Mouse (Mus musculus) hindbrain, postnatal 0 days (tissue): Measurements from ENCODE around the gene Ccng1. TPM values are rescaled to one million over a fixed set of nuclear protein-coding genes. Genes with fewer than 3 reads are reported as not detected.
"Not testable (repeated sequence)": the region's sequence is repeated elsewhere in the genome, so short reads cannot be mapped to it uniquely, and the experiment has no call there.

ENCODE experiments used
- ATAC-seq: fragments of 200-750 bp; cut with Nextera tagmentation; 2 replicates; pipeline ENCODE4 v1.8.0; 2017; ENCODE audit warnings: mild to moderate bottlenecking, moderate TSS enrichment, moderate library complexity
- DNase-seq: peaks from one replicate; pipeline ENCODE4 v3.0.0-alpha.2; 2015; ENCODE audit warnings: low spot score
- H3K27ac ChIP-seq: fragments of 300-500 bp; sonication (generic); 2 replicates; pipeline ENCODE4 v1.5.1; 2014; ENCODE audit warnings: mild to moderate bottlenecking
- H3K27me3 ChIP-seq: fragments of 300-500 bp; sonication (generic); 2 replicates; pipeline ENCODE4 v1.6.1; 2014; ENCODE audit warnings: low read length, mixed read lengths; ENCODE audit not compliant: insufficient read depth
- H3K36me3 ChIP-seq: fragments of 300-500 bp; sonication (generic); 2 replicates; pipeline ENCODE4 v1.6.1; 2014; ENCODE audit warnings: low read length, mixed read lengths; ENCODE audit not compliant: insufficient read depth
- H3K4me1 ChIP-seq: fragments of 300-500 bp; sonication (generic); 2 replicates; pipeline ENCODE4 v1.6.1; 2014; ENCODE audit warnings: antibody characterized with exemption, low read length, mixed read lengths; ENCODE audit not compliant: insufficient read depth
- H3K4me2 ChIP-seq: fragments of 300-500 bp; sonication (generic); 2 replicates; pipeline ENCODE4 v1.6.1; 2014; ENCODE audit warnings: low read depth, mild to moderate bottlenecking, low read length, moderate library complexity, mixed read lengths
- H3K4me3 ChIP-seq: fragments of 300-500 bp; sonication (generic); 2 replicates; pipeline ENCODE4 v1.5.1; 2014; ENCODE audit warnings: low read length
- H3K9ac ChIP-seq: fragments of 300-500 bp; sonication (generic); replicated peaks from 2 replicates; pipeline ENCODE4 v1.6.1; 2014; ENCODE audit warnings: mild to moderate bottlenecking, low read length, moderate library complexity, mixed read lengths
- H3K9me3 ChIP-seq: fragments of 300-500 bp; sonication (generic); 2 replicates; pipeline ENCODE4 v1.6.1; 2016; ENCODE audit warnings: low read length, mixed read lengths
- CTCF ChIP-seq: IDR thresholded peaks from 2 replicates; pipeline ENCODE4 v1.5.1; 2016; ENCODE audit warnings: antibody characterized with exemption, control low read depth, low read depth
- WGBS: fragments of 180-500 bp; shearing (Covaris S2); extraction: QIAGEN DNeasy Blood & Tissue Kit; methylation state at CpG from one replicate; pipeline ENCODE4 v1.1.7; 2014; 5-methylcytosine and 5-hydroxymethylcytosine counted together
- polyA plus RNA-seq: library from polyadenylated mRNA; unstranded; fragments of >200 nt; fragmentation: Nextera tagmentation; extraction: Ambion mirVana; gene quantifications from 2 replicates; pipeline ENCODE4 v1.2.1, GENCODE M21; 2015
- total RNA-seq: library from RNA; depleted of rRNA; stranded (reverse); fragments of >200 nt; gene quantifications from 2 replicates; pipeline ENCODE4 v1.2.3, GENCODE M21; 2014; rRNA removed

Ccng1 gene
- total and polyA plus RNA-seq, 2 experiments from 2014 or later, result 31.0 to 49.0 TPM

- peak within 1 kb of the TSS; percentile 95 for H3K4me2 ChIP-seq
- TF ChIP-seq CTCF, result 0 out of 2 replicates have a peak, but pooled peaks have one; percentile 7
- H3K36me3 ChIP-seq, result peaks cover 17% of the 10 kb centered on the region; the same call in 1 of the 2 replicates
- H3K27ac ChIP-seq, result peak within 1 kb of the TSS; percentile 77
- no peaks in the 10 kb centered on the region for H3K27me3 ChIP-seq
- WGBS, result under 1% methylated on average over 52 of the region's 52 CpGs
- peak within 1 kb of the TSS; percentile 91 for H3K4me3 ChIP-seq
- H3K9ac ChIP-seq, result peak within 1 kb of the TSS; percentile 82
- DNase-seq, result peak; percentile 98
- peak; percentile 100 for ATAC-seq
- H3K9me3 ChIP-seq, result no peaks in the 10 kb centered on the region
- H3K4me1 ChIP-seq, result peaks cover 10% of the 10 kb centered on the region
These were observed 21.6 kb downstream of the Ccng1 start, which contains the start of the genes Hmmr and Nudcd2 for GRCm38 (mm10) chr11:40733339-40734174. Hmmr (minus strand) TSS chr11:40733422. Nudcd2 (plus strand) TSS chr11:40733667.

GRCm38 (mm10) chr11:40732997-40733338 is 22.1 kb downstream of the Ccng1 start:
- H3K4me2 ChIP-seq, result peak overlapping the region; percentile 71
- no peaks in the 10 kb centered on the region for H3K27me3 ChIP-seq
- WGBS, result 3% methylated on average over 14 of the region's 14 CpGs
- ATAC-seq (no peak), DNase-seq (no peak)
- H3K9ac ChIP-seq, result no peak overlapping the region
- H3K4me3 ChIP-seq, result peak overlapping the region; percentile 91
- peaks cover 10% of the 10 kb centered on the region for H3K4me1 ChIP-seq
- no peak for TF ChIP-seq CTCF
- no peaks in the 10 kb centered on the region for H3K9me3 ChIP-seq
- H3K27ac ChIP-seq, result no peak overlapping the region
- H3K36me3 ChIP-seq, result peaks cover 15% of the 10 kb centered on the region; the same call in 1 of the 2 replicates

GRCm38 (mm10) chr11:40718324-40718723 is 36.8 kb downstream of the Ccng1 start:
- Histone ChIP-seq H3K27me3 (no peaks in the 10 kb centered on the region), H3K4me3 (no peak overlapping the region), H3K9me3 (no peaks in the 10 kb centered on the region), H3K27ac (no peak overlapping the region), H3K4me1 (no peaks in the 10 kb centered on the region), H3K36me3 (0 out of 2 replicates have a peak, but pooled peaks cover 1% of the 10 kb centered on the region), H3K4me2 (no peak overlapping the region), H3K9ac (no peak overlapping the region)
- ATAC-seq, result no peak
- DNase-seq, result no peak
- no peak for TF ChIP-seq CTCF

DNA sequence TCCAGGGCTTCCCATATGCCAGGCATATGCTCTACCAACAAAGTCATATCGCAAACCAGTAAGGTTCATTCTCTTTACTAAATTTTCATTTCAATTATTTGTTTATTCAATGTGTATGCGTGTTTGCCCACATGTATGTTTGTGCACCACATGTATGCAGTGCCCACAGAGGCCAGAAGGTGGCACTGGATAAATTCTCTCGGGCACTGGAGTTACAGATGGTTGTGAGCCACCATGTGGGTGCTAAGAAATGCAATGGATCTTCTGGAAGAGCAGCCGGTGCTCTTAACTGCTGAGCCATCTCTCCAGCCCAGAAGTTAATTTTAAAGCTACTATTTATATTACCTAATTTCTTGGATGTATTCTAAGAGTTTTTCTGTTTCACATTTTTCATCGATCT is 39.6 kb downstream of the Ccng1 start:
- Histone ChIP-seq H3K4me1 (no peaks in the 10 kb centered on the region), H3K27ac (no peak overlapping the region), H3K36me3 (no peaks in the 10 kb centered on the region), H3K4me2 (no peak overlapping the region), H3K9me3 (no peaks in the 10 kb centered on the region), H3K9ac (no peak overlapping the region), H3K27me3 (no peaks in the 10 kb centered on the region), H3K4me3 (no peak overlapping the region)
- DNase-seq (no peak), ATAC-seq (no peak)
- TF ChIP-seq CTCF, result no peak
- 95% methylated on average over 5 of the region's 5 CpGs for WGBS

GRCm38 (mm10) chr11:40713858-40714257 is 41.3 kb downstream of the Ccng1 start:
- no peaks in the 10 kb centered on the region for H3K27me3 ChIP-seq
- no peaks in the 10 kb centered on the region for H3K36me3 ChIP-seq
- ATAC-seq (no peak), DNase-seq (no peak)
- H3K27ac ChIP-seq, result no peak overlapping the region
- H3K4me3 ChIP-seq, result no peak overlapping the region
- no peaks in the 10 kb centered on the region for H3K9me3 ChIP-seq
- WGBS, result 70% methylated on average over 8 of the region's 8 CpGs
- no peak overlapping the region for H3K4me2 ChIP-seq
- H3K9ac ChIP-seq, result no peak overlapping the region
- no peak for TF ChIP-seq CTCF
- H3K4me1 ChIP-seq, result no peaks in the 10 kb centered on the region

DNA sequence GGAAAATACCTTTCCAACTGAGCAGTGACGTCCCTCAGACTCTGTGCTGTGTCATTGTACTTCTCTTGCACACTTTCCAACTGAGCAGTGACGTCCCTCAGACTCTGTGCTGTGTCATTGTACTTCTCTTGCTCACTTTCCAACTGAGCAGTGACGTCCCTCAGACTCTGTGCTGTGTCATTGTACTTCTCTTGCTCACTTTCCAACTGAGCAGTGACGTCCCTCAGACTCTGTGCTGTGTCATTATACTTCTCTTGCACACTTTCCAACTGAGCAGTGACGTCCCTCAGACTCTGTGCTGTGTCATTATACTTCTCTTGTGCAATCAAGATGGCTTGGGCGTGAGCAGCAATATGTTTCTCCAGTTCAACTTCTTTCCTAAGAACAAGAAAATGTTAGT is 45.2 kb downstream of the Ccng1 start:
- not testable (repeated sequence) for H3K9me3 ChIP-seq, DNase-seq, H3K4me1 ChIP-seq, H3K36me3 ChIP-seq, H3K27me3 ChIP-seq, ATAC-seq, H3K4me2 ChIP-seq, H3K27ac ChIP-seq, H3K4me3 ChIP-seq, H3K9ac ChIP-seq
- WGBS, result 91% methylated on average over 6 of the region's 6 CpGs

Other genes with a start within 250 kb of the Ccng1 start
- 27.4 and 34.9 TPM in 2 replicates for gene Mat2b, start 60.1 kb downstream of the Ccng1 start, total RNA-seq
- gene Mat2b, start 60.1 kb downstream of the Ccng1 start, polyA plus RNA-seq, result 49.5 and 52.4 TPM in 2 replicates
- 2.7 and 4.8 TPM in 2 replicates for gene Hmmr, start 21.9 kb downstream of the Ccng1 start, total RNA-seq
- gene Hmmr, start 21.9 kb downstream of the Ccng1 start, polyA plus RNA-seq, result 6.1 and 7.8 TPM in 2 replicates
- gene Nudcd2, start 21.6 kb downstream of the Ccng1 start, total RNA-seq, result 21.5 and 22.4 TPM in 2 replicates
- gene Nudcd2, start 21.6 kb downstream of the Ccng1 start, polyA plus RNA-seq, result 62.4 and 65.6 TPM in 2 replicates